Mouse (Mus musculus) ovary, adult 2 months (tissue): ENCODE results near the gene Fam92b. TPM values are rescaled to one million over a fixed set of nuclear protein-coding genes. Genes with fewer than 3 reads are reported as not detected.

Source experiments
- polyA plus RNA-seq: library from polyadenylated mRNA; depleted of rRNA; stranded (reverse); fragments of >200 nt; gene quantifications from 2 replicates; pipeline ENCODE4 v1.2.3, GENCODE M21; 2012; rRNA removed

Gene Fam92b
- 11.8 and 13.6 TPM in 2 replicates for polyA plus RNA-seq

DNA sequence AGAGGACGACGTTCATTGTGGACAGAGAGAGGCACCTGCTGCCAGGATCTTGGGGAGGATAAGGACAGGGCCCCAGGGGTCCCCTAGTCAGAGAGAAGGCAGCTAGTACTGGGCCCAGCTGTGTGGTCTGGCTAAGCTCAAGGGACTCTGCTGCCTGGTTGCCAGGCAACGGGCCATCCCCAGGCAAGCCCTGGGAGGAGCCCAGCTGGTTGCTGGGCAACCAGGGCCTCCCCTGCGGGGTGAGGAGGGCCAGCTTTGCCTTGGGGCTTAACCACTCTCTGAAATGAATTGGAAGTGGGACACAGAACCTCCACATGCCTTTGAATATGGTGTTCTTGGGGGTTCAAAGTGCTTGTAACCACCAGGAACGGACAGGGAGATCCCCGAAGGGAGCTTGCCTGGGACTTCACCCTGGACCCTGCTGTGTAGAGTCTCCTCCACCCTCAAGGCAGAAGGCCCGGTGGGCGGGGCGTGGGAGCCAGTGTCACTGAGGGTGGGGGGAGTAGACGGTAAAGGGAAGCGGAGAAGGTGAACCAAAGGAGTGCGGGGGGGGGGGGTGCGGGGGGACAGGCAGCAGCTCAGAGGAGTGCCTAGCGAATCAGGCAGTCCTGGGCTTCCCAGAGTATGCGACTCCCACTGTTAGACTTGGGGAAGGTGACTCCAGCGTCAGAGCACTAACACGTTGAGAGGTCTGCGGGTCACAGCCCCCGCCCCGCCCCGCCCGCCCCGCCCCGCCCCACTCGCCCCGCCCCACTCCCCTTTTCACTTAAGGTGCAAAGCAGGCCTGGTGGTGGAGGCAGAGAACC is at the start of gene Fam92b:
Gene Fam92b (minus strand): TSS at position 149 of the 806 bp plus-strand sequence.

Other genes with a start within 250 kb of the Fam92b start
- gene Crispld2, start 185.0 kb downstream of the Fam92b start, polyA plus RNA-seq, result 117 and 122 TPM in 2 replicates
- 92.3 and 100.0 TPM in 2 replicates for gene Zdhhc7, start 76.0 kb downstream of the Fam92b start, polyA plus RNA-seq
- 40.2 and 99.8 TPM in 2 replicates for gene 6430548M08Rik, start 63.3 kb downstream of the Fam92b start, polyA plus RNA-seq
- 27.9 and 34.2 TPM in 2 replicates for gene Gse1, start 51.0 kb upstream of the Fam92b start, polyA plus RNA-seq